In the genomic region with DNA sequence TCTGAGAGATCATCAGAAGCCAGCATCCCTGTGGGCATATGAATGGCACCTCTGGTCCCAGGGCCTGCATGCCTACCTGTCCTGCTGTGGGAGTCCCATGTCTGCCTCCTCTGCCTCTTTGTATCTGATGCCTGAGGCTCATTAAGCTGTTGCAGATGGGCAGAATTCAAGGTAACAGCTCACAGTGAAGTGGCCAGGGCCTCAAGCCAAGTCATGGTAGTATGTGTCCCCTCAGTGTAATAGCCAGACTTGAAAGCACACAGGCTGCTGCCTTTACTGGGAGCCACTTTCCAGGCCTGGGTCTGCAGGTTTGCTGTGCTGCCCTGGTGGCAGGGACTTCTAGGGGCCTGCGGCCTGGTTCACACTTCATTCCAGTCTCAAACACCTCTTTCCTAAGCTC, we compare ENCODE assay signal across 17 mouse cellular contexts.
"Had no signal": no experiment of that assay in that cellular context is flagged by ENCODE, and none has a peak within 500 bp of the region (broad histone marks: within the 10 kb centered on the region; RNA-seq: fewer than 3 reads in every experiment).

No protein-coding gene starts in this region.

- DNase-seq: liver, postnatal 0 days; lung, adult 2 months; lung, postnatal 14 days; lung, postnatal 36 days; right cerebral cortex, postnatal 14 days; thymus, adult 2 months; thymus, postnatal 25 days; thymus, postnatal 4 days had no signal

- H3K27me3 ChIP-seq: lung, embryonic 15.5 days; megakaryocyte, embryonic 14.5 days; midbrain, embryonic 13.5 days; midbrain, embryonic 15.5 days; neural tube, embryonic 12.5 days; stomach, embryonic 15.5 days had no signal

- H3K9ac ChIP-seq: liver, postnatal 0 days; lung, embryonic 15.5 days; midbrain, embryonic 13.5 days; midbrain, embryonic 15.5 days; neural tube, embryonic 12.5 days; stomach, embryonic 15.5 days had no signal

- ATAC-seq: lung, postnatal 0 days; midbrain, embryonic 13.5 days; midbrain, embryonic 15.5 days had no signal

- H3K4me2 ChIP-seq: lung, embryonic 15.5 days; midbrain, embryonic 11.5 days; midbrain, embryonic 13.5 days; midbrain, embryonic 15.5 days; neural tube, embryonic 12.5 days; stomach, embryonic 15.5 days had no signal

- H3K4me1 ChIP-seq: lung, embryonic 15.5 days; midbrain, embryonic 13.5 days; midbrain, embryonic 15.5 days; neural tube, embryonic 12.5 days had no signal

- H3K27ac ChIP-seq: lung, embryonic 15.5 days; macrophage; midbrain, embryonic 13.5 days; midbrain, embryonic 15.5 days; neural tube, embryonic 12.5 days; stomach, embryonic 15.5 days had no signal

- H3K4me3 ChIP-seq: lung, embryonic 15.5 days; megakaryocyte, embryonic 14.5 days; midbrain, embryonic 13.5 days; midbrain, embryonic 15.5 days; neural tube, embryonic 12.5 days; stomach, embryonic 15.5 days had no signal

- H3K9me3 ChIP-seq: lung, embryonic 15.5 days; midbrain, embryonic 13.5 days; midbrain, embryonic 15.5 days; neural tube, embryonic 12.5 days; stomach, embryonic 15.5 days had no signal
